Mouse (Mus musculus): ENCODE results near the gene Sdhaf3. TPM values are rescaled to one million over a fixed set of nuclear protein-coding genes. Genes with fewer than 3 reads are reported as not detected.

Gene Sdhaf3
- polyA plus RNA-seq, 1 experiment from 2014 or later: 4.9 TPM

DNA sequence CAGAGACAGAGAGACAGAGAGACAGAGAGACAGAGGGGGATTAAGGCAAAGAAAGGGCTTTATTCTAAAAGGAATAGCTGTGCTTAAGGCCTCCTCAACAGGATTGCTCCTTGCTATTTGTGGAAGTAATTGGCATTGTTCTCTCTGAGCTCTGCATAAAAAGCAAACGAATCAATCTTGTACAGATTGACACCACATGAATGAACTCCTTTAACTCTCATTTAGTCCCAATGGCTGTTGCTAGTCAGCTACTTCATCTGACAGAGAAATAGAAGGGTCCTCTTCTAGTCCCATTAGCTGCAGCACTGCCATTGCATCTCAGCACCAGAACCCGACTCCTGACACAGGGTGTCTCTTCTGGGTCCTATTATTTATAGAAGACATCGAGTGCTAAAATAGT is 113.0 kb downstream of the Sdhaf3 start:
- Histone ChIP-seq H3K4me3 (ENCODE audit: control insufficient read depth in 1 of 2, insufficient read depth in 1 of 2, low read depth in 1 of 2, low read length in 2 of 2) (no peak overlapping the region), H3K4me2 (ENCODE audit: low read length) (no peak overlapping the region), H3K36me3 (ENCODE audit: control insufficient read depth, insufficient read depth, low read length) (no peaks in the 10 kb centered on the region), H3K27me3 (ENCODE audit: control insufficient read depth, insufficient read depth, low read length) (no peaks in the 10 kb centered on the region), H3K27ac (replicated peaks in 1 of 2; ENCODE audit: control insufficient read depth in 1 of 2, insufficient read depth in 1 of 2, low read depth in 2 of 2, low read length in 2 of 2) (no peak overlapping the region), H3K4me1 (ENCODE audit: control insufficient read depth in 2 of 2, insufficient read depth in 2 of 2, low read length in 2 of 2) (no peaks in the 10 kb centered on the region), H3K9me3 (ENCODE audit: control insufficient read depth, low read length) (no peaks in the 10 kb centered on the region), H3K9ac (ENCODE audit: low read length) (no peak overlapping the region)
- WGBS: 67% methylated on average over 3 of the region's 3 CpGs
- no peak for ATAC-seq (ENCODE audit: insufficient number of reproducible peaks, insufficient read depth, low FRiP score, low read depth)

- Histone ChIP-seq H3K36me3 (ENCODE audit: control insufficient read depth, insufficient read depth, low read length) (no peaks in the 10 kb centered on the region), H3K27me3 (ENCODE audit: control insufficient read depth, insufficient read depth, low read length) (no peaks in the 10 kb centered on the region), H3K4me1 (ENCODE audit: control insufficient read depth in 2 of 2, insufficient read depth in 2 of 2, low read length in 2 of 2) (no peaks in the 10 kb centered on the region), H3K9ac (ENCODE audit: low read length) (no peak overlapping the region), H3K4me3 (ENCODE audit: control insufficient read depth in 1 of 2, insufficient read depth in 1 of 2, low read depth in 1 of 2, low read length in 2 of 2) (no peak overlapping the region), H3K4me2 (ENCODE audit: low read length) (no peak overlapping the region), H3K27ac (replicated peaks in 1 of 2; ENCODE audit: control insufficient read depth in 1 of 2, insufficient read depth in 1 of 2, low read depth in 2 of 2, low read length in 2 of 2) (no peak overlapping the region), H3K9me3 (ENCODE audit: control insufficient read depth, low read length) (no peaks in the 10 kb centered on the region)
- no peak for ATAC-seq (ENCODE audit: insufficient number of reproducible peaks, insufficient read depth, low FRiP score, low read depth)
- 44% methylated on average over 2 of the region's 2 CpGs for WGBS
Observed at GRCm38 (mm10) chr6:7069463-7069862, 113.7 kb downstream of the Sdhaf3 start.

- no peaks in the 10 kb centered on the region for H3K36me3 ChIP-seq (ENCODE audit: control insufficient read depth, insufficient read depth, low read length)
- H3K4me2 ChIP-seq (ENCODE audit: low read length): no peak overlapping the region
- H3K4me1 ChIP-seq (ENCODE audit: control insufficient read depth in 2 of 2, insufficient read depth in 2 of 2, low read length in 2 of 2): no peaks in the 10 kb centered on the region
- no peak overlapping the region for H3K9ac ChIP-seq (ENCODE audit: low read length)
- no peaks in the 10 kb centered on the region for H3K27me3 ChIP-seq (ENCODE audit: control insufficient read depth, insufficient read depth, low read length)
- no peak for ATAC-seq (ENCODE audit: insufficient number of reproducible peaks, insufficient read depth, low FRiP score, low read depth)
- no peak overlapping the region for H3K4me3 ChIP-seq (ENCODE audit: control insufficient read depth in 1 of 2, insufficient read depth in 1 of 2, low read depth in 1 of 2, low read length in 2 of 2)
- H3K9me3 ChIP-seq (ENCODE audit: control insufficient read depth, low read length): no peaks in the 10 kb centered on the region
- 70% methylated on average over 3 of the region's 3 CpGs for WGBS
- H3K27ac ChIP-seq (replicated peaks in 1 of 2; ENCODE audit: control insufficient read depth in 1 of 2, insufficient read depth in 1 of 2, low read depth in 2 of 2, low read length in 2 of 2): no peak overlapping the region
Observed at GRCm38 (mm10) chr6:7082054-7082453, 126.2 kb downstream of the Sdhaf3 start.

DNA sequence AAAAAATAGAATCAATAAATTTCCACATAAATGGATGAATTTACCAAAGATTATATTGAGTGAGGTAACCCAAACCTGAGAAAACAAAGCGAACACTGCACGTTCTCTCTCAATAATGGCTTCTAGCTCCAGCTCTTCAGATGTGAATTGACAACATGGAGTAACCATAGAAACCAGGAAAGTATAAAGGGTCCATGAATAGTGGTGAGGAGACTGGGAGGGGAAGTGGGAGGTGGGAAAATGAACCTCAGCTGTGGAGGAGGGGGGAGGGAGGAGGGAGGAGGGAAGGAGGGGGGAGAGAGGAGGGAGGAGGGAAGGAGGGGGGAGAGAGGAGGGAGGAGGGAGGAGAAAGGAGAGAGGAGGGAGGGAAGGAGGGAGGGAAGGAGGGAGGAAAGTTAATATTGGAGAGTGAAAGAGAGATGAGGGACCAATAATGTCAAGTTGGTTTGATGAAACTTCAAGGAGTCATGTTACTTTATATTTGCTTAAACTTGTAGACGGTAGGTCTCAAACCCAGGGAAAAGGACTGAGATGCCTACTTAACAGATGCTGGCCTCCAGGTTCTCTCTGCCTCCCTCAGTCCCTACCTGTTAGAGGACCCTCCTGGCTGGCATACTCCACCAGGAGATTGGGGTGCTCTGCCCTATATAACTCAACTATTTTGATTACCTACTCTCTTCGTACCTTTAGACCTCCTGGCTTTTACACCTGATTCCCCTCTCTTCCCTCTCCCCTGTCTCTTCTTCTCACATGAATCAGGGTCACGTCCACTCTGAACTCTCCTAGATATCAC is 126.9 kb downstream of the Sdhaf3 start:
- Histone ChIP-seq H3K9me3 (ENCODE audit: control insufficient read depth, low read length) (no peaks in the 10 kb centered on the region), H3K36me3 (ENCODE audit: control insufficient read depth, insufficient read depth, low read length) (no peaks in the 10 kb centered on the region), H3K27me3 (ENCODE audit: control insufficient read depth, insufficient read depth, low read length) (no peaks in the 10 kb centered on the region), H3K9ac (ENCODE audit: low read length) (no peak overlapping the region), H3K4me2 (ENCODE audit: low read length) (no peak overlapping the region), H3K27ac (replicated peaks in 1 of 2; ENCODE audit: control insufficient read depth in 1 of 2, insufficient read depth in 1 of 2, low read depth in 2 of 2, low read length in 2 of 2) (no peak overlapping the region), H3K4me1 (ENCODE audit: control insufficient read depth in 2 of 2, insufficient read depth in 2 of 2, low read length in 2 of 2) (no peaks in the 10 kb centered on the region), H3K4me3 (ENCODE audit: control insufficient read depth in 1 of 2, insufficient read depth in 1 of 2, low read depth in 1 of 2, low read length in 2 of 2) (no peak overlapping the region)
- ATAC-seq (ENCODE audit: insufficient number of reproducible peaks, insufficient read depth, low FRiP score, low read depth): no peak
- 78% methylated on average over 5 of the region's 5 CpGs for WGBS

- Histone ChIP-seq H3K9me3 (ENCODE audit: control insufficient read depth, low read length) (no peaks in the 10 kb centered on the region), H3K4me1 (ENCODE audit: control insufficient read depth in 2 of 2, insufficient read depth in 2 of 2, low read length in 2 of 2) (no peaks in the 10 kb centered on the region), H3K27ac (replicated peaks in 1 of 2; ENCODE audit: control insufficient read depth in 1 of 2, insufficient read depth in 1 of 2, low read depth in 2 of 2, low read length in 2 of 2) (no peak overlapping the region), H3K9ac (ENCODE audit: low read length) (no peak overlapping the region), H3K36me3 (ENCODE audit: control insufficient read depth, insufficient read depth, low read length) (no peaks in the 10 kb centered on the region), H3K4me3 (ENCODE audit: control insufficient read depth in 1 of 2, insufficient read depth in 1 of 2, low read depth in 1 of 2, low read length in 2 of 2) (no peak overlapping the region), H3K4me2 (ENCODE audit: low read length) (no peak overlapping the region), H3K27me3 (ENCODE audit: control insufficient read depth, insufficient read depth, low read length) (no peaks in the 10 kb centered on the region)
- 86% methylated on average over 4 of the region's 4 CpGs for WGBS
- ATAC-seq (ENCODE audit: insufficient number of reproducible peaks, insufficient read depth, low FRiP score, low read depth): no peak
Observed at GRCm38 (mm10) chr6:7083661-7084060, 127.9 kb downstream of the Sdhaf3 start.

DNA sequence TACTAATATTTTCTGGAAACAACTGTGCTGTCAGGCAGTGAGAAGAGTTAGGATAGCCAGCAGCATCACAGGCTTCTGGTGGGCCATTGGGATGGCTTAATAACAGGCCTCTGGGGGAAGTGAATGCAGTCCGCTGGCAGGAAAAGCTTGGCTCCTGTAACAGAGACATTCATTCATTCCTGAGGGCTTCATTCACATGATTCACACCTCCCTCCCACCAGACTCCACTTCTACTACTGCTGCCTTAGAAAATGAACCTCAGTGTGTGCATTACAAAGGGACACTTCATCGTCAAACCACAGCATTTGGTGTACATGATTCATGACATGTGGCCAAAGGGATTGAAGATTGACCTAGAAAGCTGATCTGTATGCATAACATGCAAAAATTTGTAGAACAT is 128.6 kb downstream of the Sdhaf3 start:
- H3K4me1 ChIP-seq (ENCODE audit: control insufficient read depth in 2 of 2, insufficient read depth in 2 of 2, low read length in 2 of 2): no peaks in the 10 kb centered on the region
- H3K27ac ChIP-seq (replicated peaks in 1 of 2; ENCODE audit: control insufficient read depth in 1 of 2, insufficient read depth in 1 of 2, low read depth in 2 of 2, low read length in 2 of 2): no peak overlapping the region
- H3K9ac ChIP-seq (ENCODE audit: low read length): no peak overlapping the region
- H3K27me3 ChIP-seq (ENCODE audit: control insufficient read depth, insufficient read depth, low read length): no peaks in the 10 kb centered on the region
- H3K4me3 ChIP-seq (ENCODE audit: control insufficient read depth in 1 of 2, insufficient read depth in 1 of 2, low read depth in 1 of 2, low read length in 2 of 2): no peak overlapping the region
- no peak for ATAC-seq (ENCODE audit: insufficient number of reproducible peaks, insufficient read depth, low FRiP score, low read depth)
- no peaks in the 10 kb centered on the region for H3K9me3 ChIP-seq (ENCODE audit: control insufficient read depth, low read length)
- H3K4me2 ChIP-seq (ENCODE audit: low read length): no peak overlapping the region
- 85% methylated on average over 2 of the region's 2 CpGs for WGBS
- no peaks in the 10 kb centered on the region for H3K36me3 ChIP-seq (ENCODE audit: control insufficient read depth, insufficient read depth, low read length)

- no peaks in the 10 kb centered on the region for H3K9me3 ChIP-seq (ENCODE audit: control insufficient read depth, low read length)
- WGBS: 63% methylated on average over 2 of the region's 2 CpGs
- no peak overlapping the region for H3K27ac ChIP-seq (replicated peaks in 1 of 2; ENCODE audit: control insufficient read depth in 1 of 2, insufficient read depth in 1 of 2, low read depth in 2 of 2, low read length in 2 of 2)
Observed at GRCm38 (mm10) chr6:7085506-7085905, 129.7 kb downstream of the Sdhaf3 start.

GRCm38 (mm10) chr6:7092094-7092493 is 136.3 kb downstream of the Sdhaf3 start:
- Histone ChIP-seq H3K36me3 (ENCODE audit: control insufficient read depth, insufficient read depth, low read length) (no peaks in the 10 kb centered on the region), H3K4me3 (ENCODE audit: control insufficient read depth in 1 of 2, insufficient read depth in 1 of 2, low read depth in 1 of 2, low read length in 2 of 2) (no peak overlapping the region), H3K9ac (ENCODE audit: low read length) (no peak overlapping the region), H3K27me3 (ENCODE audit: control insufficient read depth, insufficient read depth, low read length) (no peaks in the 10 kb centered on the region), H3K4me1 (ENCODE audit: control insufficient read depth in 2 of 2, insufficient read depth in 2 of 2, low read length in 2 of 2) (no peaks in the 10 kb centered on the region), H3K9me3 (ENCODE audit: control insufficient read depth, low read length) (no peaks in the 10 kb centered on the region), H3K4me2 (ENCODE audit: low read length) (no peak overlapping the region), H3K27ac (replicated peaks in 1 of 2; ENCODE audit: control insufficient read depth in 1 of 2, insufficient read depth in 1 of 2, low read depth in 2 of 2, low read length in 2 of 2) (no peak overlapping the region)
- no peak for ATAC-seq (ENCODE audit: insufficient number of reproducible peaks, insufficient read depth, low FRiP score, low read depth)
- 46% methylated on average over 1 of the region's 1 CpGs for WGBS

More at GRCm38 (mm10) chr6:7085506-7085905, 129.7 kb downstream of the Sdhaf3 start:
- H3K9ac ChIP-seq (ENCODE audit: low read length): no peak overlapping the region
- no peaks in the 10 kb centered on the region for H3K4me1 ChIP-seq (ENCODE audit: control insufficient read depth in 2 of 2, insufficient read depth in 2 of 2, low read length in 2 of 2)
- H3K4me2 ChIP-seq (ENCODE audit: low read length): no peak overlapping the region
- no peaks in the 10 kb centered on the region for H3K36me3 ChIP-seq (ENCODE audit: control insufficient read depth, insufficient read depth, low read length)
- ATAC-seq (ENCODE audit: insufficient number of reproducible peaks, insufficient read depth, low FRiP score, low read depth): no peak
- no peaks in the 10 kb centered on the region for H3K27me3 ChIP-seq (ENCODE audit: control insufficient read depth, insufficient read depth, low read length)
- no peak overlapping the region for H3K4me3 ChIP-seq (ENCODE audit: control insufficient read depth in 1 of 2, insufficient read depth in 1 of 2, low read depth in 1 of 2, low read length in 2 of 2)

Data from heart, embryonic 14.5 days (tissue).